Mouse (Mus musculus) kidney, postnatal 0 days (tissue): ENCODE results near the gene Unc13d. TPM values are rescaled to one million over a fixed set of nuclear protein-coding genes. Genes with fewer than 3 reads are reported as not detected.
A peak's percentile ranks its signal among the peaks of the same experiment; 100 is the strongest.

Experiments
- ATAC-seq: fragments of 200-750 bp; cut with Nextera tagmentation; replicated peaks from 2 replicates; pipeline ENCODE4 v1.8.0; 2017; ENCODE audit warnings: low read depth, moderate number of reproducible peaks, moderate TSS enrichment, moderate library complexity; ENCODE audit not compliant: low FRiP score
- DNase-seq: peaks from one replicate; pipeline ENCODE4 v3.0.0-alpha.2; 2016; ENCODE audit warnings: low spot score
- H3K27ac ChIP-seq: fragments of 300-500 bp; sonication (generic); 2 replicates; pipeline ENCODE4 v1.5.1; 2014; ENCODE audit warnings: mild to moderate bottlenecking
- H3K27me3 ChIP-seq: fragments of 300-500 bp; sonication (generic); 2 replicates; pipeline ENCODE4 v1.6.1; 2014; ENCODE audit warnings: low read length, mixed read lengths; ENCODE audit not compliant: insufficient read depth
- H3K36me3 ChIP-seq: fragments of 300-500 bp; sonication (generic); 2 replicates; pipeline ENCODE4 v1.6.1; 2014; ENCODE audit warnings: low read length, mixed read lengths; ENCODE audit not compliant: insufficient read depth
- H3K4me1 ChIP-seq: fragments of 300-500 bp; sonication (generic); replicated peaks from 2 replicates; pipeline ENCODE4 v1.6.1; 2014; ENCODE audit warnings: antibody characterized with exemption, low read length, mixed read lengths; ENCODE audit not compliant: insufficient read depth
- H3K4me2 ChIP-seq: fragments of 300-500 bp; sonication (generic); 2 replicates; pipeline ENCODE4 v1.6.1; 2014; ENCODE audit warnings: mild to moderate bottlenecking, low read length, moderate library complexity, mixed read lengths
- H3K4me3 ChIP-seq: fragments of 300-500 bp; sonication (generic); replicated peaks from 2 replicates; pipeline ENCODE4 v1.5.1; 2014; ENCODE audit warnings: low read depth, low read length
- H3K9ac ChIP-seq: fragments of 300-500 bp; sonication (generic); 2 replicates; pipeline ENCODE4 v1.6.1; 2014; ENCODE audit warnings: low read depth, low read length
- H3K9me3 ChIP-seq: fragments of 300-500 bp; sonication (generic); replicated peaks from 2 replicates; pipeline ENCODE4 v1.6.1; 2016; ENCODE audit warnings: low read length, inconsistent platforms, mixed read lengths
- CTCF ChIP-seq: IDR thresholded peaks from 2 replicates; pipeline ENCODE4 v1.5.1; 2016; ENCODE audit warnings: antibody characterized with exemption, low read depth, mild to moderate bottlenecking, moderate library complexity
- WGBS: fragments of 180-500 bp; shearing (Covaris S2); extraction: QIAGEN DNeasy Blood & Tissue Kit; methylation state at CpG from one replicate; pipeline ENCODE4 v1.1.7; 2014; 5-methylcytosine and 5-hydroxymethylcytosine counted together
- polyA plus RNA-seq: library from polyadenylated mRNA; unstranded; fragments of >200 nt; fragmentation: Nextera tagmentation; extraction: Ambion mirVana; gene quantifications from 2 replicates; pipeline ENCODE4 v1.2.1, GENCODE M21; 2015

The Unc13d gene
- polyA plus RNA-seq, 1 experiment from 2014 or later = 0.54 TPM

DNA sequence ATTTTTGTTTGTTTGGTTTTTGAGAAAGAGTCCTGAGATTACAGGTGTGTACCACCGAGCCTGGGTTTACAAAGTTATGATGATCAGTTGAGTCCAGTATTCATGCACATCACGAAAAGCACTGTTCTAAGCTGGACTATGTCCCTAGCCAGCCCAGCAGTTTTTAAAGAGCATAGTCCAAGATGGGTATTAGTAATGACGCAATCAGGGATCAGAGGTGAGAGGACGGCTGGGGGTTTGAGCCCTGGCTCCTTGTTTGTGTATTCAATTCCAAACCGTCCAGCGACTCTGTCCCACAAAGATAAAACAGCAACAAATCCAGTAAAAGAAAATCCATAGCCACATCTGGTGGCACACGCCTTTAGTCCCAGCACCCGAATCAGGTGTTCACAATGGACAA, 10.4 kb upstream of the Unc13d start:
- Histone ChIP-seq H3K27me3 (no peaks in the 10 kb centered on the region), H3K9me3 (no peaks in the 10 kb centered on the region), H3K4me3 (no peak overlapping the region), H3K4me2 (peak overlapping the region; percentile 63), H3K27ac (peak overlapping the region; percentile 88; the same call in 1 of the 2 replicates), H3K9ac (no peak overlapping the region), H3K36me3 (peaks cover 10% of the 10 kb centered on the region), H3K4me1 (peaks cover 7% of the 10 kb centered on the region)
- 77% methylated on average over 8 of the region's 8 CpGs for WGBS
- ATAC-seq (0 out of 2 replicates have a peak, but pooled peaks have one; percentile 6), DNase-seq (no peak)
- TF ChIP-seq CTCF = no peak

GRCm38 (mm10) chr11:116087194-116088130, 9.7 kb upstream of the Unc13d start:
- peak; percentile 69 for ATAC-seq

GRCm38 (mm10) chr11:116086258-116087193, 8.8 kb upstream of the Unc13d start, which contains the start of gene Wbp2:
Gene Wbp2, minus strand, starts transcription at chr11:116086995.
- H3K9me3 ChIP-seq = no peaks in the 10 kb centered on the region
- H3K27me3 ChIP-seq = no peaks in the 10 kb centered on the region
- peak within 1 kb of the TSS; percentile 88 for H3K27ac ChIP-seq
- peak; percentile 51; the same call in 1 of the 2 replicates for TF ChIP-seq CTCF
- peaks cover 7% of the 10 kb centered on the region for H3K4me1 ChIP-seq
- peak; percentile 94 for ATAC-seq
- H3K4me2 ChIP-seq = peak within 1 kb of the TSS; percentile 76
- peaks cover 21% of the 10 kb centered on the region for H3K36me3 ChIP-seq
- peak within 1 kb of the TSS; percentile 46 for H3K9ac ChIP-seq
- peak within 1 kb of the TSS; percentile 46 for H3K4me3 ChIP-seq
- peak; percentile 100 for DNase-seq
- 2% methylated on average over 41 of the region's 43 CpGs for WGBS

More at GRCm38 (mm10) chr11:116087194-116088130, 9.7 kb upstream of the Unc13d start:
- WGBS = 2% methylated on average over 31 of the region's 31 CpGs
- Histone ChIP-seq H3K4me2 (peak overlapping the region; percentile 63), H3K9ac (0 out of 2 replicates have a peak overlapping the region, but pooled peaks have one; percentile 45), H3K36me3 (peaks cover 14% of the 10 kb centered on the region), H3K27me3 (no peaks in the 10 kb centered on the region), H3K27ac (peak overlapping the region; percentile 88), H3K4me3 (peak overlapping the region; percentile 42), H3K4me1 (peaks cover 7% of the 10 kb centered on the region), H3K9me3 (no peaks in the 10 kb centered on the region)
- peak; percentile 93 for DNase-seq
- peak; percentile 93 for TF ChIP-seq CTCF

- peaks cover 7% of the 10 kb centered on the region for H3K4me1 ChIP-seq
- H3K36me3 ChIP-seq = peaks cover 43% of the 10 kb centered on the region
- H3K27ac ChIP-seq = no peak overlapping the region
- 90% methylated on average over 6 of the region's 6 CpGs for WGBS
- no peak overlapping the region for H3K9ac ChIP-seq
- DNase-seq (no peak), ATAC-seq (no peak)
- no peak overlapping the region for H3K4me3 ChIP-seq
- H3K4me2 ChIP-seq = no peak overlapping the region
- H3K9me3 ChIP-seq = no peaks in the 10 kb centered on the region
- TF ChIP-seq CTCF = no peak
- H3K27me3 ChIP-seq = no peaks in the 10 kb centered on the region
Observed at GRCm38 (mm10) chr11:116084166-116084565, 6.4 kb upstream of the Unc13d start.

DNA sequence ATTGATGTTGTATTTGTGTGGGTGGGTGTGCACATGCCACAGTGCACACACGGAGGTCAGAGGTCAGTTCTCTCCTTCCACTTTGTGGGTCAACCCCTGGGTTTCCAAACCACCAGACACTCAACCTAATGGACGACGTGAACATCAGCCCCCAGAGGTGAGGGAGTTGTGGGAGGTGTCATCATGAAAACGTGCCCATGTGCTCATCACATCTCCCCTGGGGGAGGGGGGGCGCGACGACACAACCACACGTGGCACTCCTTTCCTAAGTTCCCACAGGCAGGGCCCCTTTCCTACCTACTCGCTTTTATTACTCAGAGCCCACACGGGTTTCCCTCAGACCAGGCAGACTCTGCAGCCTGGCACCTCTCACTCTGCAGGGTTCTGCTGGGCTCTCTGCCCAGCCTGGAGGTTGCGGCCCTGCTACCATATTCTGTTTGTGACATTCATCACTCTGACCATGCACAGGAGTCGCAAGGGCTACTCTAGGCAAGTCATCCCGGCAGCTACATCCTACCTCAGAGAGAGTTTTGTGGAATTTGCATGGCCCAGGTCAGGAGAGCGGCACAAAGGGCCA, 5.4 kb upstream of the Unc13d start:
- peaks cover 43% of the 10 kb centered on the region for H3K36me3 ChIP-seq

More for the DNA sequence above, 5.4 kb upstream of the Unc13d start:
- Histone ChIP-seq H3K4me2 (no peak overlapping the region), H3K27ac (no peak overlapping the region), H3K4me3 (no peak overlapping the region), H3K9ac (no peak overlapping the region), H3K4me1 (peaks cover 13% of the 10 kb centered on the region), H3K9me3 (no peaks in the 10 kb centered on the region), H3K27me3 (no peaks in the 10 kb centered on the region)
- ATAC-seq = no peak
- no peak for TF ChIP-seq CTCF
- 84% methylated on average over 14 of the region's 14 CpGs for WGBS
- no peak for DNase-seq
